Mouse (Mus musculus): ENCODE results near the gene Tmem104.

The Tmem104 gene

DNA sequence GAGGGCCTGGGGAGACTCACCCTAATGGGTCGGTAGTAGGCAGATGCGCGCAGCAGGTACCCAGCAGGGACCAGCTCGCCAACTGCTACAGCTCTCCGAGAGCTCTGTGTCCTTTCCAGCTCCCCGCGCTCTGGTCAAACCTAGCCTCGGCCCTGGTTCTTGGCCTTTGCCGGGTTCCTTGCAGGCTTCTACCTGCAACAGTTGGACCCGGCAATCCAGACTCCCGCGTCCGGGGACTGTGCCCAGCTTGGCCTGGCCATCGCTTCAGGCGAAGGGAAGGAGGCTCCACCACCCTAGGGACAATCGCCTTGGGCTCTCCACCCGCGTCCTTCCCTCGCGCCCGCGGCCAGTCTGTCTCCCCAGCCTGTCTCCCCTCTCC lies 79.1 kb downstream of the Tmem104 start:
- no peak for DNase-seq

DNA sequence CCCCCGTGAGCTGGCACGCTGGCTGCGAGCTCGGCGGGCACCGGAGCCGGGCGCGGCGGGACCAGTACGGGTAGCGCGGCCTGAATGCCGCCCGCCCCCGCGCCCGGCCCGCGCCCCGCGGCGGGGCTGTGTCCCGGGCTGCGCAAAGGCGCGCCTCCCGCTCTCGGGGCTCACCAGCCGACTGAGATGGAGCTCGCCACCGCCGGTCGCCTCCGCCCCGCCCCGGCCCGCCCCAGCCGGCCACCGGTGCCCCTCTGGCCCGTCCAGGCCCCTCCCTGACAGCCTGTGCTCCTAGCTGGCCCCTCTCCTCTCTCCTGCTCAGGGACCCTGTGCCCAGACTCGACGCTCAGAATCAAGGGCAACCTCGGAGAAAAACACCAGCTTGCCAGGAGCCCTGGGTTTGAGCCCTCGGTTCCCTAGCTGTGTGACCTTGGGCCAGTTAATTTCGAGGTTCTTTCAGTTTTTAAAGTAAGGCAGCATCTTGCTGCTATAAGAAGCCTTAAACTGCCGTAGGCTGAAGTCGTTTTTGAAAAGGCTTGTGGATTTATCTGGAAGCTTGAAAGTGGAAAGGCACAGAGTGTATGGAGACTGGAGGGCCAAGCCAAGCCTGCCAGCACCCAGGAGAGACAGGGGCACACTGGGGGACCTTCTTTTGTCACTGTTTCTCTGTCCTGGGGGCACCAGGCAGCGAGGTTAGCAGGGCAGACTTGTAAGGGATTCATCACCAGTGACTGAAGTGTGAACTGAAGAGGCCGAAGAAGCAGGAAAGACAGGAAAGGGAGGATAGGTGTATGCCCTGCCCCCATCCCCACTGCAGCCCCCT lies 80.0 kb downstream of the Tmem104 start, which contains the start of gene Grin2c:
Gene Grin2c (minus strand): TSS at position 183 of the 823 bp plus-strand sequence.
- no peak for DNase-seq

- DNase-seq: no peak
Observed at GRCm38 (mm10) chr11:115267958-115268357, 80.7 kb downstream of the Tmem104 start.

DNA sequence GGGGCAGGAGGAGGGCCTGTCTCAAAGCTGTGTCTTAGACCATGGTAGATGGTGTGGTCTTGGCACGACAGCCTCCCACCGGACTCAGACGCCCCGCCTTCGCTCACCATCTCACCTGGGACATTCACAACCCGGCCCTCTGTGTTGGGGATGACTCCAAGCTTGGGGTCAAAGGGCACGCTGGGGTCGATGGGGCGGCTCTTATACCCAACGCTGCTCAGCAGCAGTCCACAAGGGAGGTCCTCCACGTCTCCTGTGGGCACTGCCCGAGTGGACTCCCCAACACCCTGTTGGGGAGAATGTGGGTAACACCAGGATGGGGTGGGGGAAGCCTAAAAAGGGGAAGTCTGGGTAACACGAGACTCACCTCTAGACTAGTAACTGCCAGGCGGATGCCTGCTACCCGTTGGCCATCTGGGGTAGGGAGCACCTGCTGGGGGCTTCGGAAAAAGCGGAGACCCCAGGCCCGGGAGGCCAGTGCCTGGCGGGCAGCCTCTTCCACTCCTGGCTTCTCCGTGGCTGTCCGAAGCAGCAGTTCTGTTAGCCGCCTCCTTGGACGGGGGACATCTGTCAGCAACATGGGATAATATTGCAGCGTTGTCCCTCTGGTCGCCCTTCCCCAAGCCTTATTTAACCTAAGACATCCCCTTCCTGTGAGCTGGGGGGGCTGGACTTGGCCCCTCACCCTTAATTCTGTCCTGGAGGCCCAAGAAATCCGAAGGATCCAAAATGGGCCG lies 82.2 kb downstream of the Tmem104 start:
- DNase-seq: no peak

DNA sequence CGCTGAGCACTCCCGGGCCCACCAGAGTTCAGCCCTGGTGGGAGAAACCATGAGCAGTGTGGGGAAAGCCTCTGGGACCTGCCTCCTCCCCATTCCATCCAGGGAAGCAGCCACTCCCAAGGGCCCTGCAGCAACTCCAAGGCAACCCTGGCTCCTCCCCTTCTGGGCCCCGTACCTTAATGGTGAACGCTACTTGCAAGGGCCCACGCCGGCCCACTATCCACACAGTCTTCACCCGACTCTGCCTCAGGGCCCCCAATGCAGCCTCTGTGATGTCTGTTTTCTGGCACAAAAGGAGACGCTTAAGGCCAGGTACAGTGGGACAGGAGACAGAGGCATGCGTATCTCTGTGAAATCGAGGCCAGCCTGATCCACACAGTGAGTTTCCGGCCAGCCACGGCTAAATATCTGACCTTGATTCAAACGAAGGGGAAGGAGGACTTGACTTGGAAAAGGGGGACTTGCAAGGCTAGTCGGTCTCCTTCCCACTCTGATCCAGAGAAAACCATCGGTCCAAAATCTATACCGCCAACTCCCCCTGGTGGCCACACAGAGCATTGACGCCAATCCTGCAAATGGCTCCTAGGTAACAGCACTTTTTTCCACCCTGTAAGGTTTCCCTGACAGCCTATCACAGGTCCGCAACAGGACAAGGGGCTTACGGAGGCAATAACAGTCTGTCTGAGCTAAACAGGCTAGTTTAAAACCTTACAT lies 83.0 kb downstream of the Tmem104 start:
- DNase-seq: peak; percentile 71

- no peak for DNase-seq
Observed at GRCm38 (mm10) chr11:115271052-115271451, 83.8 kb downstream of the Tmem104 start.

DNA sequence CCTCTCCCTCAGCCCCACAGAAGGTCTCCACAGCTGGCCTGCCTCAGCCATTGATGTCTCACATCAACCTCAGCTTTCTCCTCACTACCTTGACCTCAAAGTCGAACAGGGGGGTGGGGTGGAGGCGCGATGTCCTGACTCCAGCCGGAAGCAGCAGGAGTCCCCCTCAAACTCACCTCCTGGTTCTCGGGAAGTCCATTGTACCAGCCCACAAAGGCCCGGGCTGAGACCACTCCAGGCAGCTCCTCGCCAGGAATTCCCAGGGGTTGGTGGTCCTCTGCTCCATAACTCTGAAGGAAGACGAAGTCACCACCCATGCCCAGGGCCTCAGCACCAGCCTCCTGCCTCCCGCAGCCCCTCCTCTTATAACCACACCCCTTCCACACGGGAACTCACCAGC lies 84.2 kb downstream of the Tmem104 start:
- no peak for DNase-seq

DNA sequence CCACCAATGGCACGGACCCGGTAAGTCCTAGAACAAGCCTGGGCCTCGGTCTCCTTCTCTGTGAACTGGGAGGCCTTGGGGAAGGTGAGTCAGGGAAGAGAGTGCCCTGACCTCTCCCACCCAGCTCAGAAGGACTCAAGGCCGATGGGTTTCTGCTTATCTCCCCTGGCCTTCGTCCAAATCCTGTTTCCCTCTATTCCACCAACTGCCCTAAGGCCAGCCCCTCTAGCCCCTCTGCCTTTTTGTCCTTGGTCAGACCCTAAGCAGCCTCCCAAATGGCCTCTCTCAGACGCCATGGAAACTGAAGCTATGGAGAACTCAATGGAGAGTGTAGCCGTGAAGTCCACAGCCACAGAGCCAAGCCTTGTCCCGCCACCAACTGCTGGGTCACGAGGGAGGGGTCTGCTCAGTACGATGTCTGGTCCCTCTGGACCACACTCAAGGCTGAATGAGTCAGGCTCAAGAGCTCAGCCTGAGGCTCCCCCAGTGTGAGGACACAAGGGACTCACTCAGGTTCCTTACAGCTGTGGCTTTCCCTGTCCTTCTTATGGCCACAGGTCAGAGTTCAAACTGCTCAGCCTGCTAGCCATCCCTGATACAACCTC lies 85.7 kb downstream of the Tmem104 start:
- DNase-seq: no peak

GRCm38 (mm10) chr11:115273735-115274134 lies 86.4 kb downstream of the Tmem104 start:
- no peak for DNase-seq

- DNase-seq: no peak
Observed at GRCm38 (mm10) chr11:115274178-115274577, 86.9 kb downstream of the Tmem104 start.

- DNase-seq: no peak
Observed at GRCm38 (mm10) chr11:115274771-115275170, 87.5 kb downstream of the Tmem104 start.

- no peak for DNase-seq
Observed at GRCm38 (mm10) chr11:115275509-115275908, 88.2 kb downstream of the Tmem104 start.

- no peak for DNase-seq
Observed at GRCm38 (mm10) chr11:115275954-115276353, 88.7 kb downstream of the Tmem104 start.

- peak; percentile 99 for DNase-seq
Observed at GRCm38 (mm10) chr11:115276780-115277603, 89.7 kb downstream of the Tmem104 start, which contains the start of gene Fdxr. Fdxr (minus strand) TSS chr11:115277050.

- DNase-seq: no peak
Observed at GRCm38 (mm10) chr11:115277604-115277975, 90.3 kb downstream of the Tmem104 start.

- no peak for DNase-seq
Observed at GRCm38 (mm10) chr11:115278176-115278575, 90.9 kb downstream of the Tmem104 start.

- no peak for DNase-seq
Observed at GRCm38 (mm10) chr11:115279726-115280125, 92.4 kb downstream of the Tmem104 start.

DNA sequence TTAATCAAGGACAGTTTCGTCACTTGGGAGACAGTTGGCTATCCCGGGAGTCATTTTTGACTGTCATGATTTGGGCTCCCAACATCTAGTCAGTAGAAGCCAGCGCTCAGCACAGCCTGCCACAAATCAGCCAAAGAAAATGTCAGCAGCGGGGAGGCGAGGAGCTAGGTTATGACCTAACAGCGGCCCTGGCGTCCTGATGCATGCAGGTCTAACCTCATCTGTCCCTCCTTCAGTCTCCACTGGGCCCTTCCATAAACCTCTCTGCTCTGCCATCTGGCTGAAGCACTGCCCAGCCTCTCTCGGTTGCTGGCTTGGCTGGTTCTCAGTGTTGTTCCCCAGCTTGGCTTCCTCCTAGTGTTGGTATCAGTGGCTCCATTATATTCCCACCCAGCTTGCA lies 95.0 kb downstream of the Tmem104 start:
- no peak for DNase-seq

GRCm38 (mm10) chr11:115282723-115283485 lies 95.6 kb downstream of the Tmem104 start:
- DNase-seq: no peak

- DNase-seq: no peak
Observed at GRCm38 (mm10) chr11:115283486-115283765, 96.1 kb downstream of the Tmem104 start.

DNA sequence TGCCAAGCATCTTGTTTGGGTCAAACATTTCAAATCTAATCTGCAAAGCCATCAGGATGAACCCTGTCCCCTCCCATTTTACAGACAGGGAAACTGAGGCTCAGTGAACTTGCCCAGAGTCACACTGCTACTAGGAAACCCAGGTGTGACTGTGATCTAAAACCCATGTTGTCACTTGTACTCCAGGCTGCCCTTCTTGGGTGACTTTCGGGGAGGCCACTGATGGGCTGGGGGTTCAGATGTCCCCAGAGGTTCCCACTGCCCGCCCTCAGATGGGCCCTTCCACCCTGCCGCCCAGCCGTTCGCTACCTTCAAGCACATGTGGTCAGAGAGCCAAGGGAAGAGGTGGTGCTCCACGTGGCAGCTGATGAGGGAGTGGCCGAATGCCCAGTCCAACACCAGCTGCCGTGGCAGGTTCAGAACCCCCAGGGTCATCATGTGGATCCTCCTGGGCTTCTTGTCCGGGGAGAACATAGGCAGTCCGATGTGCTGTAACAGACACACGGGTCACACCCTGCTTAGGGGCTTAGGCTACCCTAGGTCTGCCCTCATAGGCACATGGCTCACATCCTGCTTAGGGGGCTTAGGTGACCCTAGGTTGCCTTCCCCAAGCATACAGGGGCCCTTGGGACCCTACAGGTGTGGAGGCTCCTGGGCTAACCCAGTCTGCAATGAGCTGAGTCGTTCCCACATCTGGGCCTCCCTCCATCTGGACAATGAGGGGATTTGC lies 96.8 kb downstream of the Tmem104 start:
- no peak for DNase-seq

Measured in thymus, postnatal 25 days (tissue).